Mouse (Mus musculus): ENCODE data around the gene Hapln1. TPM values are rescaled to one million over a fixed set of nuclear protein-coding genes. Genes with fewer than 3 reads are reported as not detected.

The Hapln1 gene
- polyA plus RNA-seq, 2 experiments = 0.28 to 0.42 TPM

GRCm38 (mm10) chr13:89653279-89653678 is 113.7 kb downstream of the Hapln1 start:
- 38% methylated on average over 2 of the region's 2 CpGs for WGBS (ENCODE audit: insufficient replicate concordance)
- Histone ChIP-seq H3K27ac (no peak overlapping the region), H3K36me3 (replicated peaks; ENCODE audit: control insufficient read depth, insufficient read depth, low read depth) (no peaks in the 10 kb centered on the region), H3K4me3 (ENCODE audit: insufficient read depth in 1 of 2, low read depth in 2 of 2, low read length in 2 of 2) (no peak overlapping the region), H3K4me2 (ENCODE audit: low read depth) (no peak overlapping the region), H3K9me3 (ENCODE audit: control insufficient read depth, low read length) (no peaks in the 10 kb centered on the region), H3K27me3 (ENCODE audit: control insufficient read depth, insufficient read depth, low read length) (no peaks in the 10 kb centered on the region), H3K4me1 (replicated peaks; ENCODE audit: control insufficient read depth in 2 of 2, insufficient read depth in 2 of 2, low read length in 1 of 2) (peaks cover 0 to 2% of the 10 kb centered on the region in 2 experiments; a peak in 1 of 4 replicates), H3K9ac (replicated peaks) (no peak overlapping the region)
- TF ChIP-seq CTCF (IDR thresholded peaks at IDR 0.05; ENCODE audit: low read depth) = no peak
- TF ChIP-seq EP300 (IDR thresholded peaks at IDR 0.05; ENCODE audit: low read depth) = no peak
- DNase-seq (ENCODE audit: low read depth in 3 of 3, low spot score in 3 of 3) = no peak
- no peak for ATAC-seq (ENCODE audit: insufficient read depth)

- Histone ChIP-seq H3K27ac (no peak overlapping the region), H3K4me2 (ENCODE audit: low read depth) (no peak overlapping the region), H3K4me1 (replicated peaks; ENCODE audit: control insufficient read depth in 2 of 2, insufficient read depth in 2 of 2, low read length in 1 of 2) (peaks cover 0 to 2% of the 10 kb centered on the region in 2 experiments; a peak in 1 of 4 replicates), H3K4me3 (ENCODE audit: insufficient read depth in 1 of 2, low read depth in 2 of 2, low read length in 2 of 2) (no peak overlapping the region), H3K36me3 (replicated peaks; ENCODE audit: control insufficient read depth, insufficient read depth, low read depth) (no peaks in the 10 kb centered on the region), H3K9ac (replicated peaks) (no peak overlapping the region), H3K27me3 (ENCODE audit: control insufficient read depth, insufficient read depth, low read length) (no peaks in the 10 kb centered on the region), H3K9me3 (ENCODE audit: control insufficient read depth, low read length) (no peaks in the 10 kb centered on the region)
- no peak for DNase-seq (ENCODE audit: low read depth in 3 of 3, low spot score in 3 of 3)
- ATAC-seq (ENCODE audit: insufficient read depth) = no peak
- WGBS (ENCODE audit: insufficient replicate concordance) = 88% methylated on average over 11 of the region's 11 CpGs
- TF ChIP-seq CTCF (IDR thresholded peaks at IDR 0.05; ENCODE audit: low read depth) = no peak
- no peak for TF ChIP-seq EP300 (IDR thresholded peaks at IDR 0.05; ENCODE audit: low read depth)
Measured at GRCm38 (mm10) chr13:89657046-89657445, 117.5 kb downstream of the Hapln1 start.

Other genes starting within 250 kb of the Hapln1 start
- gene Vcan, start 202.7 kb downstream of the Hapln1 start, polyA plus RNA-seq (2012; rRNA removed) = 0.41 and 1.6 TPM in 2 replicates
- gene Vcan, start 202.7 kb downstream of the Hapln1 start, polyA plus RNA-seq (2014; fragmentation: Nextera tagmentation; extraction: Ambion mirVana) = 0.88 and 1.3 TPM in 2 replicates

All from liver, embryonic 14.5 days (tissue).